Mouse (Mus musculus): Measurements from ENCODE around the gene Snrpd2. TPM values are rescaled to one million over a fixed set of nuclear protein-coding genes. Genes with fewer than 3 reads are reported as not detected.

Snrpd2 gene
- polyA plus RNA-seq, 1 experiment from 2014 or later, result 84.3 TPM

- no peak overlapping the region for H3K27ac ChIP-seq (ENCODE audit: low read length)
- WGBS, result 76% methylated on average over 7 of the region's 7 CpGs
- H3K27me3 ChIP-seq (ENCODE audit: control insufficient read depth, insufficient read depth, low read length), result peaks cover 40% of the 10 kb centered on the region
These were observed 27.7 kb downstream of the Snrpd2 start for GRCm38 (mm10) chr7:19177216-19177615.

GRCm38 (mm10) chr7:19178035-19178434 is 28.5 kb downstream of the Snrpd2 start:
- H3K4me1 ChIP-seq (ENCODE audit: control insufficient read depth, insufficient read depth, low read length), result peaks cover 21% of the 10 kb centered on the region
- no peaks in the 10 kb centered on the region for H3K36me3 ChIP-seq (ENCODE audit: control insufficient read depth, insufficient read depth)
- peaks cover 40% of the 10 kb centered on the region for H3K27me3 ChIP-seq (ENCODE audit: control insufficient read depth, insufficient read depth, low read length)
- H3K4me2 ChIP-seq (ENCODE audit: low read depth, low read length), result peak overlapping the region; percentile 29; the same call in 1 of the 2 replicates
- H3K9me3 ChIP-seq (replicated peaks; ENCODE audit: control insufficient read depth, low read length), result peaks cover 5% of the 10 kb centered on the region; the same call in 1 of the 2 replicates
- WGBS, result 11% methylated on average over 18 of the region's 18 CpGs
- no peak overlapping the region for H3K27ac ChIP-seq (ENCODE audit: low read length)
- ATAC-seq (replicated peaks; ENCODE audit: extremely low read depth, insufficient read depth, low FRiP score), result no peak
- H3K4me3 ChIP-seq (ENCODE audit: low read length), result peak overlapping the region; percentile 1; the same call in 1 of the 2 replicates
- H3K9ac ChIP-seq (ENCODE audit: low read length), result no peak overlapping the region

More at GRCm38 (mm10) chr7:19177216-19177615, 27.7 kb downstream of the Snrpd2 start:
- Histone ChIP-seq H3K4me2 (ENCODE audit: low read depth, low read length) (no peak overlapping the region), H3K4me1 (ENCODE audit: control insufficient read depth, insufficient read depth, low read length) (peaks cover 27% of the 10 kb centered on the region), H3K4me3 (ENCODE audit: low read length) (no peak overlapping the region), H3K9me3 (replicated peaks; ENCODE audit: control insufficient read depth, low read length) (peaks cover 5% of the 10 kb centered on the region; the same call in 1 of the 2 replicates), H3K36me3 (ENCODE audit: control insufficient read depth, insufficient read depth) (no peaks in the 10 kb centered on the region), H3K9ac (ENCODE audit: low read length) (no peak overlapping the region)
- no peak for ATAC-seq (replicated peaks; ENCODE audit: extremely low read depth, insufficient read depth, low FRiP score)

- no peak overlapping the region for H3K27ac ChIP-seq (ENCODE audit: low read length)
- peaks cover 40% of the 10 kb centered on the region for H3K27me3 ChIP-seq (ENCODE audit: control insufficient read depth, insufficient read depth, low read length)
- peaks cover 21% of the 10 kb centered on the region for H3K4me1 ChIP-seq (ENCODE audit: control insufficient read depth, insufficient read depth, low read length)
- no peaks in the 10 kb centered on the region for H3K36me3 ChIP-seq (ENCODE audit: control insufficient read depth, insufficient read depth)
- WGBS, result 6% methylated on average over 27 of the region's 27 CpGs
- ATAC-seq (replicated peaks; ENCODE audit: extremely low read depth, insufficient read depth, low FRiP score), result no peak
- H3K9ac ChIP-seq (ENCODE audit: low read length), result 0 out of 2 replicates have a peak overlapping the region, but pooled peaks have one; percentile 19
- H3K4me3 ChIP-seq (ENCODE audit: low read length), result peak overlapping the region; percentile 26
- H3K4me2 ChIP-seq (ENCODE audit: low read depth, low read length), result peak overlapping the region; percentile 52; the same call in 1 of the 2 replicates
- peaks cover 5% of the 10 kb centered on the region; the same call in 1 of the 2 replicates for H3K9me3 ChIP-seq (replicated peaks; ENCODE audit: control insufficient read depth, low read length)
These were observed 29.0 kb downstream of the Snrpd2 start for GRCm38 (mm10) chr7:19178443-19179092.

GRCm38 (mm10) chr7:19179173-19179572 is 29.7 kb downstream of the Snrpd2 start:
- H3K9me3 ChIP-seq (replicated peaks; ENCODE audit: control insufficient read depth, low read length), result peaks cover 5% of the 10 kb centered on the region; the same call in 1 of the 2 replicates
- H3K27ac ChIP-seq (ENCODE audit: low read length), result no peak overlapping the region
- peaks cover 21% of the 10 kb centered on the region for H3K4me1 ChIP-seq (ENCODE audit: control insufficient read depth, insufficient read depth, low read length)
- H3K9ac ChIP-seq (ENCODE audit: low read length), result 0 out of 2 replicates have a peak overlapping the region, but pooled peaks have one; percentile 30
- peak overlapping the region; percentile 36 for H3K4me3 ChIP-seq (ENCODE audit: low read length)
- under 1% methylated on average over 32 of the region's 32 CpGs for WGBS
- no peaks in the 10 kb centered on the region for H3K36me3 ChIP-seq (ENCODE audit: control insufficient read depth, insufficient read depth)
- peak overlapping the region; percentile 52 for H3K4me2 ChIP-seq (ENCODE audit: low read depth, low read length)
- H3K27me3 ChIP-seq (ENCODE audit: control insufficient read depth, insufficient read depth, low read length), result peaks cover 40% of the 10 kb centered on the region
- ATAC-seq (replicated peaks; ENCODE audit: extremely low read depth, insufficient read depth, low FRiP score), result no peak

- no peaks in the 10 kb centered on the region for H3K36me3 ChIP-seq (ENCODE audit: control insufficient read depth, insufficient read depth)
- H3K4me2 ChIP-seq (ENCODE audit: low read depth, low read length), result no peak overlapping the region
- peaks cover 5% of the 10 kb centered on the region; the same call in 1 of the 2 replicates for H3K9me3 ChIP-seq (replicated peaks; ENCODE audit: control insufficient read depth, low read length)
- H3K9ac ChIP-seq (ENCODE audit: low read length), result no peak overlapping the region
- no peak for ATAC-seq (replicated peaks; ENCODE audit: extremely low read depth, insufficient read depth, low FRiP score)
- peaks cover 28% of the 10 kb centered on the region for H3K4me1 ChIP-seq (ENCODE audit: control insufficient read depth, insufficient read depth, low read length)
- H3K27me3 ChIP-seq (ENCODE audit: control insufficient read depth, insufficient read depth, low read length), result peaks cover 37% of the 10 kb centered on the region
- 45% methylated on average over 6 of the region's 6 CpGs for WGBS
- H3K4me3 ChIP-seq (ENCODE audit: low read length), result no peak overlapping the region
- no peak overlapping the region for H3K27ac ChIP-seq (ENCODE audit: low read length)
These were observed 30.4 kb downstream of the Snrpd2 start for GRCm38 (mm10) chr7:19179936-19180335.

GRCm38 (mm10) chr7:19180862-19181429 is 31.4 kb downstream of the Snrpd2 start:
- Histone ChIP-seq H3K9ac (ENCODE audit: low read length) (peak overlapping the region; percentile 84), H3K27me3 (ENCODE audit: control insufficient read depth, insufficient read depth, low read length) (peaks cover 30% of the 10 kb centered on the region), H3K27ac (ENCODE audit: low read length) (peak overlapping the region; percentile 70), H3K9me3 (replicated peaks; ENCODE audit: control insufficient read depth, low read length) (peaks cover 5% of the 10 kb centered on the region; the same call in 1 of the 2 replicates), H3K4me1 (ENCODE audit: control insufficient read depth, insufficient read depth, low read length) (peaks cover 34% of the 10 kb centered on the region), H3K4me3 (ENCODE audit: low read length) (peak overlapping the region; percentile 78), H3K4me2 (ENCODE audit: low read depth, low read length) (peak overlapping the region; percentile 84), H3K36me3 (ENCODE audit: control insufficient read depth, insufficient read depth) (peaks cover 1% of the 10 kb centered on the region; the same call in 1 of the 2 replicates)
- WGBS, result under 1% methylated on average over 26 of the region's 27 CpGs
- peak; percentile 69 for ATAC-seq (replicated peaks; ENCODE audit: extremely low read depth, insufficient read depth, low FRiP score)

GRCm38 (mm10) chr7:19184250-19184649 is 34.7 kb downstream of the Snrpd2 start:
- H3K4me3 ChIP-seq (ENCODE audit: low read length), result no peak overlapping the region
- H3K4me1 ChIP-seq (ENCODE audit: control insufficient read depth, insufficient read depth, low read length), result peaks cover 33% of the 10 kb centered on the region
- H3K9me3 ChIP-seq (replicated peaks; ENCODE audit: control insufficient read depth, low read length), result no peaks in the 10 kb centered on the region
- WGBS, result 74% methylated on average over 2 of the region's 2 CpGs
- peak overlapping the region; percentile 84 for H3K27ac ChIP-seq (ENCODE audit: low read length)
- ATAC-seq (replicated peaks; ENCODE audit: extremely low read depth, insufficient read depth, low FRiP score), result no peak
- H3K9ac ChIP-seq (ENCODE audit: low read length), result no peak overlapping the region
- H3K27me3 ChIP-seq (ENCODE audit: control insufficient read depth, insufficient read depth, low read length), result peaks cover 4% of the 10 kb centered on the region; the same call in 1 of the 2 replicates
- H3K36me3 ChIP-seq (ENCODE audit: control insufficient read depth, insufficient read depth), result peaks cover 6% of the 10 kb centered on the region; the same call in 1 of the 2 replicates
- H3K4me2 ChIP-seq (ENCODE audit: low read depth, low read length), result no peak overlapping the region

- H3K9me3 ChIP-seq (replicated peaks; ENCODE audit: control insufficient read depth, low read length), result no peaks in the 10 kb centered on the region
- H3K4me3 ChIP-seq (ENCODE audit: low read length), result no peak overlapping the region
- peak overlapping the region; percentile 26; the same call in 1 of the 2 replicates for H3K4me2 ChIP-seq (ENCODE audit: low read depth, low read length)
- WGBS, result 48% methylated on average over 6 of the region's 6 CpGs
- H3K27me3 ChIP-seq (ENCODE audit: control insufficient read depth, insufficient read depth, low read length), result no peaks in the 10 kb centered on the region
- H3K36me3 ChIP-seq (ENCODE audit: control insufficient read depth, insufficient read depth), result peaks cover 6% of the 10 kb centered on the region; the same call in 1 of the 2 replicates
- H3K9ac ChIP-seq (ENCODE audit: low read length), result no peak overlapping the region
- ATAC-seq (replicated peaks; ENCODE audit: extremely low read depth, insufficient read depth, low FRiP score), result peak; percentile 56
- peak overlapping the region; percentile 84 for H3K27ac ChIP-seq (ENCODE audit: low read length)
- H3K4me1 ChIP-seq (ENCODE audit: control insufficient read depth, insufficient read depth, low read length), result peaks cover 29% of the 10 kb centered on the region
These were observed 35.2 kb downstream of the Snrpd2 start for GRCm38 (mm10) chr7:19184758-19185157.

GRCm38 (mm10) chr7:19194676-19195075 is 45.2 kb downstream of the Snrpd2 start:
- H3K4me2 ChIP-seq (ENCODE audit: low read depth, low read length), result no peak overlapping the region
- ATAC-seq (replicated peaks; ENCODE audit: extremely low read depth, insufficient read depth, low FRiP score), result no peak
- 93% methylated on average over 4 of the region's 4 CpGs for WGBS
- H3K4me1 ChIP-seq (ENCODE audit: control insufficient read depth, insufficient read depth, low read length), result no peaks in the 10 kb centered on the region
- no peak overlapping the region for H3K4me3 ChIP-seq (ENCODE audit: low read length)
- H3K27ac ChIP-seq (ENCODE audit: low read length), result no peak overlapping the region
- H3K9ac ChIP-seq (ENCODE audit: low read length), result no peak overlapping the region
- peaks cover 3% of the 10 kb centered on the region; the same call in 1 of the 2 replicates for H3K9me3 ChIP-seq (replicated peaks; ENCODE audit: control insufficient read depth, low read length)
- H3K27me3 ChIP-seq (ENCODE audit: control insufficient read depth, insufficient read depth, low read length), result no peaks in the 10 kb centered on the region
- peaks cover 36% of the 10 kb centered on the region for H3K36me3 ChIP-seq (ENCODE audit: control insufficient read depth, insufficient read depth)

Measured in heart, embryonic 16.5 days (tissue).